Mouse (Mus musculus) embryonic facial prominence, embryonic 10.5 days (tissue): ENCODE measurements at regions not wholly inside any gene's neighbourhood (a gene's known extent, or its start where the extent isn't known, plus 50 kb on each side); places are given as distances from the start of the nearest gene placed in this dataset.
A peak's percentile ranks its signal among the peaks of the same experiment; 100 is the strongest.

Experiments used
- DNase-seq: peaks from one replicate; pipeline ENCODE4 v3.0.0-alpha.2; 2017; ENCODE audit warnings: low spot score
- H3K27ac ChIP-seq: fragments of 300-500 bp; sonication (generic); replicated peaks from 2 replicates; pipeline ENCODE4 v1.5.1; 2016; ENCODE audit warnings: mild to moderate bottlenecking
- H3K27me3 ChIP-seq: fragments of 300-500 bp; sonication (generic); replicated peaks from 2 replicates; pipeline ENCODE4 v1.6.1; 2016; ENCODE audit warnings: low read depth, mild to moderate bottlenecking; ENCODE audit not compliant: poor library complexity, severe bottlenecking
- H3K36me3 ChIP-seq: fragments of 300-500 bp; sonication (generic); replicated peaks from 2 replicates; pipeline ENCODE4 v1.6.1; 2016; ENCODE audit warnings: mild to moderate bottlenecking, moderate library complexity
- H3K4me1 ChIP-seq: fragments of 300-500 bp; sonication (generic); 2 replicates; pipeline ENCODE4 v1.6.1; 2016
- H3K4me3 ChIP-seq: fragments of 300-500 bp; sonication (generic); 2 replicates; pipeline ENCODE4 v1.5.1; 2016; ENCODE audit warnings: mild to moderate bottlenecking, moderate library complexity
- H3K9me3 ChIP-seq: fragments of 300-500 bp; sonication (generic); 2 replicates; pipeline ENCODE4 v1.6.1; 2016; ENCODE audit warnings: mild to moderate bottlenecking
- WGBS: fragments of 180-500 bp; shearing (Covaris S2); methylation state at CpG from one replicate; pipeline ENCODE4 v1.1.7; 2016; 5-methylcytosine and 5-hydroxymethylcytosine counted together

- H3K27ac ChIP-seq = peak overlapping the region; percentile 53
- no peak for DNase-seq
- no peaks in the 10 kb centered on the region for H3K9me3 ChIP-seq
- H3K27me3 ChIP-seq = no peaks in the 10 kb centered on the region
- WGBS = 72% methylated on average over 8 of the region's 8 CpGs
- no peak overlapping the region for H3K4me3 ChIP-seq
- no peaks in the 10 kb centered on the region for H3K36me3 ChIP-seq
- H3K4me1 ChIP-seq = peaks cover 10% of the 10 kb centered on the region
Measured at GRCm38 (mm10) chr13:103970415-103970814, 50.1 kb upstream of the Erbin start.
